Mouse (Mus musculus) forebrain, embryonic 14.5 days (tissue): ENCODE data around the gene Inpp5a. TPM values are rescaled to one million over a fixed set of nuclear protein-coding genes. Genes with fewer than 3 reads are reported as not detected.
A peak's percentile ranks its signal among the peaks of the same experiment; 100 is the strongest.

Experiments used
- ATAC-seq: fragments of 200-750 bp; cut with Nextera tagmentation; 2 replicates; pipeline ENCODE4 v1.8.0; 2017; ENCODE audit warnings: mild to moderate bottlenecking, moderate library complexity
- DNase-seq: peaks from one replicate; pipeline ENCODE4 v3.0.0-alpha.2; 2015; ENCODE audit warnings: low spot score
- H3K27ac ChIP-seq: fragments of 300-500 bp; sonication (generic); 2 replicates; pipeline ENCODE4 v1.5.1; 2014; ENCODE audit warnings: low read depth, mild to moderate bottlenecking, control low read depth, low read length, moderate library complexity
- H3K27me3 ChIP-seq: fragments of 300-500 bp; sonication (generic); replicated peaks from 2 replicates; pipeline ENCODE4 v1.6.1; 2014; ENCODE audit warnings: low read length, control low read depth, mixed read lengths; ENCODE audit not compliant: control insufficient read depth, insufficient read depth
- H3K36me3 ChIP-seq: fragments of 300-500 bp; sonication (generic); 2 replicates; pipeline ENCODE4 v1.6.1; 2014; ENCODE audit warnings: low read length, control low read depth; ENCODE audit not compliant: control insufficient read depth, insufficient read depth
- H3K4me1 ChIP-seq: fragments of 300-500 bp; sonication (generic); 2 replicates; pipeline ENCODE4 v1.6.1; 2014; ENCODE audit warnings: antibody characterized with exemption, low read length, control low read depth; ENCODE audit not compliant: control insufficient read depth, insufficient read depth
- H3K4me2 ChIP-seq: fragments of 300-500 bp; sonication (generic); 2 replicates; pipeline ENCODE4 v1.6.1; 2014; ENCODE audit warnings: mild to moderate bottlenecking, control low read depth, low read length
- H3K4me3 ChIP-seq: fragments of 300-500 bp; sonication (generic); 2 replicates; pipeline ENCODE4 v1.5.1; 2014; ENCODE audit warnings: low read depth, low read length, control low read depth
- H3K9ac ChIP-seq: fragments of 300-500 bp; sonication (generic); 2 replicates; pipeline ENCODE4 v1.6.1; 2014; ENCODE audit warnings: mild to moderate bottlenecking, low read length, control low read depth, moderate library complexity
- H3K9me3 ChIP-seq: fragments of 300-500 bp; sonication (generic); replicated peaks from 2 replicates; pipeline ENCODE4 v1.6.1; 2016; ENCODE audit warnings: low read length, control low read depth, mixed read lengths; ENCODE audit not compliant: control insufficient read depth
- WGBS: fragments of 180-500 bp; shearing (Covaris S2); extraction: QIAGEN DNeasy Blood & Tissue Kit; methylation state at CpG from one replicate; pipeline ENCODE4 v1.1.7; 2014; 5-methylcytosine and 5-hydroxymethylcytosine counted together
- polyA plus RNA-seq: library from polyadenylated mRNA; unstranded; fragments of >200 nt; fragmentation: Nextera tagmentation; extraction: Ambion mirVana; gene quantifications from 2 replicates; pipeline ENCODE4 v1.2.1, GENCODE M21; 2014

Inpp5a gene
- polyA plus RNA-seq, 1 experiment from 2014 or later = 13.0 TPM

- H3K9me3 ChIP-seq = no peaks in the 10 kb centered on the region
- WGBS = 82% methylated on average over 2 of the region's 2 CpGs
- no peak for DNase-seq
- H3K27ac ChIP-seq = no peak overlapping the region
- ATAC-seq = no peak
- H3K9ac ChIP-seq = no peak overlapping the region
- no peak overlapping the region for H3K4me2 ChIP-seq
- H3K4me1 ChIP-seq = peaks cover 3% of the 10 kb centered on the region; the same call in 1 of the 2 replicates
- H3K4me3 ChIP-seq = no peak overlapping the region
- H3K36me3 ChIP-seq = no peaks in the 10 kb centered on the region
- no peaks in the 10 kb centered on the region for H3K27me3 ChIP-seq
Observed at GRCm38 (mm10) chr7:139468440-139468839, 79.5 kb downstream of the Inpp5a start.

- Histone ChIP-seq H3K9me3 (no peaks in the 10 kb centered on the region), H3K4me2 (no peak overlapping the region), H3K4me1 (peaks cover 3% of the 10 kb centered on the region; the same call in 1 of the 2 replicates), H3K27ac (no peak overlapping the region), H3K9ac (no peak overlapping the region), H3K27me3 (no peaks in the 10 kb centered on the region), H3K36me3 (no peaks in the 10 kb centered on the region), H3K4me3 (no peak overlapping the region)
- DNase-seq = no peak
- WGBS = 78% methylated on average over 4 of the region's 4 CpGs
- ATAC-seq = no peak
Observed at GRCm38 (mm10) chr7:139469457-139469856, 80.5 kb downstream of the Inpp5a start.

- DNase-seq (no peak), ATAC-seq (no peak)
- H3K27ac ChIP-seq = no peak overlapping the region
- H3K9me3 ChIP-seq = no peaks in the 10 kb centered on the region
- 84% methylated on average over 2 of the region's 2 CpGs for WGBS
- H3K36me3 ChIP-seq = no peaks in the 10 kb centered on the region
- H3K4me3 ChIP-seq = no peak overlapping the region
- no peak overlapping the region for H3K9ac ChIP-seq
- no peak overlapping the region for H3K4me2 ChIP-seq
- H3K4me1 ChIP-seq = peaks cover 3% of the 10 kb centered on the region; the same call in 1 of the 2 replicates
- H3K27me3 ChIP-seq = no peaks in the 10 kb centered on the region
Observed at GRCm38 (mm10) chr7:139470481-139470880, 81.6 kb downstream of the Inpp5a start.

GRCm38 (mm10) chr7:139472052-139472451 is 83.1 kb downstream of the Inpp5a start:
- ATAC-seq = no peak

GRCm38 (mm10) chr7:139472865-139473549 is 84.1 kb downstream of the Inpp5a start:
- peak; percentile 89 for DNase-seq
- no peak overlapping the region for H3K4me3 ChIP-seq
- no peaks in the 10 kb centered on the region for H3K27me3 ChIP-seq
- H3K4me1 ChIP-seq = peaks cover 3% of the 10 kb centered on the region; the same call in 1 of the 2 replicates
- H3K36me3 ChIP-seq = no peaks in the 10 kb centered on the region
- no peak overlapping the region for H3K27ac ChIP-seq
- WGBS = 35% methylated on average over 7 of the region's 7 CpGs
- no peak overlapping the region for H3K4me2 ChIP-seq
- peak; percentile 86 for ATAC-seq
- H3K9ac ChIP-seq = no peak overlapping the region
- H3K9me3 ChIP-seq = no peaks in the 10 kb centered on the region

More at GRCm38 (mm10) chr7:139472052-139472451, 83.1 kb downstream of the Inpp5a start:
- no peak overlapping the region for H3K4me2 ChIP-seq
- DNase-seq = no peak
- 72% methylated on average over 1 of the region's 1 CpGs for WGBS
- no peak overlapping the region for H3K9ac ChIP-seq
- peaks cover 3% of the 10 kb centered on the region; the same call in 1 of the 2 replicates for H3K4me1 ChIP-seq
- H3K27ac ChIP-seq = no peak overlapping the region
- H3K9me3 ChIP-seq = no peaks in the 10 kb centered on the region
- no peaks in the 10 kb centered on the region for H3K27me3 ChIP-seq
- H3K4me3 ChIP-seq = no peak overlapping the region
- H3K36me3 ChIP-seq = no peaks in the 10 kb centered on the region

GRCm38 (mm10) chr7:139475896-139476295 is 87.0 kb downstream of the Inpp5a start:
- H3K9me3 ChIP-seq = no peaks in the 10 kb centered on the region
- H3K27ac ChIP-seq = no peak overlapping the region
- H3K4me1 ChIP-seq = no peaks in the 10 kb centered on the region
- ATAC-seq (no peak), DNase-seq (no peak)
- H3K9ac ChIP-seq = no peak overlapping the region
- no peaks in the 10 kb centered on the region for H3K36me3 ChIP-seq
- no peaks in the 10 kb centered on the region for H3K27me3 ChIP-seq
- H3K4me2 ChIP-seq = no peak overlapping the region
- no peak overlapping the region for H3K4me3 ChIP-seq
- 51% methylated on average over 4 of the region's 4 CpGs for WGBS

- H3K27me3 ChIP-seq = no peaks in the 10 kb centered on the region
Observed at GRCm38 (mm10) chr7:139476700-139477099, 87.8 kb downstream of the Inpp5a start.

GRCm38 (mm10) chr7:139477748-139478147 is 88.8 kb downstream of the Inpp5a start:
- WGBS = 84% methylated on average over 3 of the region's 3 CpGs
- Histone ChIP-seq H3K4me1 (no peaks in the 10 kb centered on the region), H3K36me3 (no peaks in the 10 kb centered on the region), H3K4me2 (no peak overlapping the region), H3K9me3 (no peaks in the 10 kb centered on the region), H3K9ac (no peak overlapping the region), H3K27ac (no peak overlapping the region), H3K4me3 (no peak overlapping the region), H3K27me3 (no peaks in the 10 kb centered on the region)
- DNase-seq = no peak
- no peak for ATAC-seq

More at GRCm38 (mm10) chr7:139476700-139477099, 87.8 kb downstream of the Inpp5a start:
- 66% methylated on average over 2 of the region's 2 CpGs for WGBS
- no peak for DNase-seq
- Histone ChIP-seq H3K4me2 (no peak overlapping the region), H3K4me1 (no peaks in the 10 kb centered on the region), H3K9ac (no peak overlapping the region), H3K9me3 (no peaks in the 10 kb centered on the region), H3K27ac (no peak overlapping the region), H3K36me3 (no peaks in the 10 kb centered on the region), H3K4me3 (no peak overlapping the region)
- no peak for ATAC-seq

GRCm38 (mm10) chr7:139479077-139479476 is 90.2 kb downstream of the Inpp5a start:
- WGBS = 83% methylated on average over 1 of the region's 1 CpGs
- Histone ChIP-seq H3K27ac (no peak overlapping the region), H3K27me3 (no peaks in the 10 kb centered on the region), H3K9me3 (no peaks in the 10 kb centered on the region), H3K9ac (no peak overlapping the region), H3K4me1 (no peaks in the 10 kb centered on the region), H3K4me3 (no peak overlapping the region), H3K36me3 (no peaks in the 10 kb centered on the region), H3K4me2 (no peak overlapping the region)
- DNase-seq (no peak), ATAC-seq (no peak)
